Mouse (Mus musculus) fibroblast of lung, adult 2 months (primary cell): ENCODE results near the gene Pln.

Experiments
- DNase-seq: peaks from one replicate; pipeline ENCODE4 v3.0.0-alpha.2; 2011; ENCODE audit warnings: low read depth

The Pln gene

DNA sequence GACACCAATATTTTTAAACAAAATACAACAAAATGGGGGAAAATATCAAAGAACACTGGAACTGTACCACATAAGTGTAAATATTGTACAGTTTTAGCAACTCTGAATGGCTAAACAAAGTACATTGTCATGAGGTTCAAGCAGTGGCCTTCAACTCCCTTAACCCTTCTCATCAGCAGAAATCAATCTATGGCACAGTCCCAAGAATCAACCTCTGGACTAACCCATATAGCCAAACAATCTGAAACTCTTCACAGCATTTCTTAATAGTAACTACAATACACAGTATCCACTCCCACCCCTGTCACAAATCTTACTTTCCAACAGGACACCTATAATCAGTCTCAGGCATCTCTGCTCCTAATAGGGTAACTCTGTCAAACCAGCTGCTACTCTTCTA, 26.8 kb downstream of the Pln start:
- no peak for DNase-seq

DNA sequence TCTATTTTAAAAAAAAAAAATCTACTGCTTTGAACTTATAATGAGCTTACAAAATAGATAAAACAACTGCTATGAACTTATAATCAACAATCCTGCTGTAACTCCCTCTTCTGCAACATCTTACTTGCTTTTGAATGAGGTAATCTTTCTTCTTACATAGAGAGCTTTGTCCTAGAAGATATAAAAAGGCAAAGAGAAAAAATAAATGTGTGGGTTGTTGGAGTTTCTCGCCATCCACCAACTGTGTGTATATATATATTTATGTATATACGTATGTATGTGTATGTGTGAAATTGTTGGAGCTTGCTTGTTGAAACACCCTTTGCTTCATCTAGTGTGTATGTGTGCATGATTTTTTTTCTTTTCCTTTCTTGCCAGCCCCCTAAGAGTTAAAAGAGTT, 29.8 kb downstream of the Pln start:
- no peak for DNase-seq

DNA sequence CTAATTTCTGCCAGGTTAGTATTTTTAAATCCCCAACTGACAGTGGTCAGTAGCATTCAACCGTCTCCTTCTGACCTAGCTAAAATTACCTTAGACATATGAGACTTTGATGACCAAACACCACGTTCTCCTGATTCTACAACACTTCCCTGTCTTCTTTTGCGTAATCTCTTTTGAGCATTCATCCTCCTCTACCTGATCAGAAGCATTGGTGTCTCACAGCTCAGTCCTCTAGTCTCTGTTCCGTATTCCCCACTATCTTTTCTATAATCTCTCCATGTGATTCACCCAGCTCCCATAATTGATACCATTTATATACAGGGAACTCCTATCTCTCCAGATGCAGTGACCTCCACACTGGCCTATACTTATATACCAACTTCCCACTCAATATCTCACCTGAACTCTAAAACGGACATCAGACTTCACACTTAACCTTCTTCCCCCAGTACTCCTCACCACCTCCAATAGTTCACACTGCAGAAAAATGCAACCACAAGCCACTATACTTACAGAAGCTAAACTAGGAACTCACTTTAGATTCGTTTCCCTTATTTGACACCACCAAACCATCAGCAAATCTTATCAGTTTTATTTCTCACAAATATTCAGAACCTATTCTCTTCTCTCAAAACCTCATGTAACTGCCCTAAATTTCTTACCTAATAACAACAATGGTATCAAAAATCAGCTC, 36.6 kb downstream of the Pln start:
- no peak for DNase-seq

DNA sequence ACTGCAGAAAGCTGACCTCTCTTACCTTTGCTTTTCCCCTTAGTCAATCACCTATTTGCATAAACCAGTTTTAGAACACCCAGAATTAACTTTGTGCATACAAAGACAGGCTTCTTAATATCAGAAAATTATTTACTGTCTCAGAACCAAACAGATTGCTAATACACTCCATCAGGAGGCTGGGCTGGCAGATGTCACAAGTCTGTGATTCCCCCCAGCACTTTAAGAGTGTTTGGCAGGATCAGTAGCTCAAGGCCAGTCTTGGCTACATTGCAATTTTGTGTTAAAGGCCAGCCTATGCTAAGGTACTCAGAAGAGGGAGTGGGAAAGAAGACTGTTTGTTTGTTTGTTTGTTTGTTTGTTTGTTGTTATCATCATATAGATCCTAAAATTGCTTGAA, 39.6 kb downstream of the Pln start:
- no peak for DNase-seq

DNA sequence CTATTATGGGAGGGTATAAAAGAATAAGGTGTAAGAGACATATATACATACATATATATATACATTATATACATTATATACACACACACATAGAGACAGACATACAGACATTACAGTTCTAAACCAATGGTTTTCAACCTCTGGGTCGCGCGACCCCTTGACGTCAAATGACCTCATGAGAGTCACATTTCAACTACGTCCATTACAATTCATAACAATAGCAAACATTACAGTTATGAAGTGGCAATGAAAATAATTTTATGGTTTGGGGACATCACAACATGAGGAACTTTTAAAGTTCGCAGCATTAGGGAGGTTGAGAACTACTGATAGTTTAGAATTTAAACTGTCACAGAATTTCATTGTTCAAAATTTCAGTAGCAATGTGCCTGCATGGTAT, 40.8 kb downstream of the Pln start:
- no peak for DNase-seq

DNA sequence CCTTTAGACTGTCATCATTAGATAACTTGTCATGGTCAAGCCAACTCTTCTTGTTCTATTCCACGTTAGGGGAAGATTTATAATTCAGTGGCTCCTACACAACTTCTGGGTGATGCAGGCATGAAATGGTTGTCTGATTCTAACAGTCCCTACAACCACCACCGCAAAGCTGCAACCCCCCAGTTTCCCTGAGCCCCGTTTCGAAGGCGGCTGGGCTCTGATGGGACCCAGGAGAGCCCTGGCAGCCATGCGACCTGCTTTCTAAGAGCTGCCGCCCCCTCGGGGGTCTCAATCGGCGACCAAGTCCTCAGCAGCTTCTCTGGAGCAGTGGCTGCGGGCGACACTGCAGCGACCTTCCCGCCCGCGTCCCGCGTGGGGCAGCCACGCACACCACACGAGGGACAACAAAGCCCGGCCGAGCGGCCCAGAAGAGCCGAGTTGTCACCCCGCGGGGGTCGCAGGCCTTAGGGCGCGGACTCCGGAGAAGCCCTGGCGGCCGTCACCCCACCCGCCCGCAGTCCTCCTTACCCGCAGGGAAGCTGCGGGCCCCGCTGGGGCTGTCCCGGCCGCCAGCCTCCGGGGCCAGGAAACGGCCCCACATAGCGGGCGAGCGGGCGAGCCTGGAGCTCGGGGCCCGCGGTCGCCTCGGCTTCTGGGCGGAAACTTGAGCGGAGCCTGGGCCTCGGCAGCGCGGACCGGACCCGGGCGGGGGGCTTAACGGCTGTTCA, 41.7 kb downstream of the Pln start:
- peak; percentile 15 for DNase-seq

DNA sequence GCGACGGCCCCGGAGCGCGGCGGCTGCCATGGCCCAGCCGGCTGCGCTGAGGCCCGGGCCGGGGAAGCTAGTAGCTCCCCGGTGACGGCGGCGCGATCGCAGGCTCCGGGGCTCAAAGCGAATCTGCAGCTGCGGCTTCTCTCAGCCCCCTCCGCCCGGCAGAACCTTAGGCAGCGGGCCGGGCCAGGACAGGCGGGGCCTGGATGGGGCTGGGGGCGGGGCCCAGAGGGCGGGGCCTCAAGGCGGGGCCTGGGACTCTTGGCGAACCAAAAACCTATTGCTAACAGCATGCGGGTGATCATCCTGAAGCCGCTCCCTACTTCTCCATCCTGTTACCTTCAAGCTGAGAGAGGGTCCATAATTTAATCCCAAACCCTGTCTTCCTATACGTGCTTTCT, 42.2 kb downstream of the Pln start, which contains the start of gene Cep85l:
Gene Cep85l, minus strand, starts transcription at position 239 of the 398 bp plus-strand sequence.
- DNase-seq: peak; percentile 53

DNA sequence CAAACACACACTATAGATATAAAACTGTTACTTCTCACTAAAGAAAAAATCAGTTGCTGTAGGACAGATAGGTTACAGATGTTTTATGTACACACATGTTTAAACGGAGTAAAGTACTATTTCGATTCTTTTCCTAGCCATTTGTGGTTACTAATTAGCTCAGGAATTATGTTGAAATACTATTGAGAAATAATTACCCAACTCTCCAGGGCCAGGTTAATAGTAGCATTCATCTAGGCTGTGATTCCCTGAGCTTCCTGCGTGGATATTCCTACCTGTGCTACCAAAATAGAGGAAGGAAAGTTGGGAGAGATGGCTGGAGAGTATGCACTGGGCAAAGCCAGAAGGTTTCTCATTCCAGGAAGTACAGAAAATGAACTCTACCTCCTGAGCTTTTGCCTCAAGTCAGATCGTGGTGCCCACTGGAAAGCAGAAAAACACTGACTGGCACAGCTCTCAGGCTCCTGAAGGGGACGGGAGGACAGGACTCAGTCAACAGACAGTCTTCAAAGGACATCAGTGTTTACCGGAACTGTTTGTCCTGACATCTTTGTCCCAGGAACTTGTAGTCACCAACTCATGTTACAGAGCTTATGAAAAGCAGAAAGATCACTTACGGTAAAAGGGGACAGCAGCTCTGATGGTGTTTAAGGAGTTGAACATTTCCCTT, 45.4 kb downstream of the Pln start:
- DNase-seq: no peak

- DNase-seq: no peak
Observed at GRCm38 (mm10) chr10:53384896-53385295, 47.4 kb downstream of the Pln start.

- DNase-seq: no peak
Observed at GRCm38 (mm10) chr10:53385438-53385837, 48.0 kb downstream of the Pln start.

DNA sequence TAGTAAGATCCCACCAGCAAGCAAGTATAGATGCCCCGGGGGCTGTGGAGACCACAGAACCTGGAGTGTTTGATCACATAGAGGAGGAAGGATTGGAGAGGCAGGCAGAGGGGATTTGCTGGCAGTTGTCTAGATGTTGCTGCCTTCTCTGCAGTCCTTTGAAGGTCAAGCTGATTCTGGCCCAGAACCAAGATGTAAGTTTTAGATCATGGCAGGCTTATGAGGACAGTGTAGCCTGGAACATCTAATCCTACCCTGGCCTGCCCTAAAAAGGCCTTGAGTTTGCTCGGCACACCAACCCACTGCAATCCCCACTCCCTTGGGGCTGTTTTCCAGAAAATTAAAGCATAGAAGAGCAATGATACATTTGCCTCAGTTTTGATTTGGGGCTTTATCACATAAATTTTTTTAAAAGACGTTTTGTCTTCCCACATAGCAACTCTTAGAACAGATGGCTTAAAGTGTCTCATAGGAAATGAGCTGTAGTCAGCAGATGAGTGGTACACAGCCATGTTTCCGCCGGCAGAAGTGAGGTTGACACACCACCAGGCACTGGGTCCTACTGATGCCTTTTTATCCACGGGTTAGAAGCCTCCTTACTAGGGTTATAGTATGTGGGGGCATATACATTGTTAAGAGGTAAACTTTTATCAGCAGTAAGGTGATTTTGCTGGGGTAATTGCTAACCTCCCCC, 50.9 kb downstream of the Pln start:
- DNase-seq: no peak

- DNase-seq: peak; percentile 25
Observed at GRCm38 (mm10) chr10:53394923-53395629, 57.6 kb downstream of the Pln start.
